Mouse (Mus musculus): ENCODE results near the gene Ubr3. TPM values are rescaled to one million over a fixed set of nuclear protein-coding genes. Genes with fewer than 3 reads are reported as not detected.

The Ubr3 gene
- total RNA-seq, 2 experiments from 2014 or later = 79.7 to 94.1 TPM

DNA sequence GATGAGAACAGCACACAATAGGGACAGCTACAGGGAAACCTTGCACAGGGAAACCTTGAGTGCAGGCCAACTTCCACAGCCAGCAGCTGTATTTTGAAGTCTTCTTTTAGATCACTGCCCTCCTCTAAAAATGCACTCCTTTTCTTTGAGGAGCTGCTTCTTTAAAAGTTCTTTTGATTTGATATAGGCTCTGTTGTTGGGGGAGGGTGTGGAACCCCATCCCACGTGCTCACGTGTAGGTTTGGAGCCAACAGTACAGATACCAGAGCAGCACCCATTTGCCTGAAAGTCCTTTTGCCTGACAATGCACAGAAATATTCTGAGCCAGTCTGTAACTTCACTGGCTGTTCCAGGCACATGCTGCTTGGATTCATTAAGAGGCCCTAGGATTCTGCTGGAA, 134.4 kb downstream of the Ubr3 start:
- peak; percentile 45 to 54 for DNase-seq

DNA sequence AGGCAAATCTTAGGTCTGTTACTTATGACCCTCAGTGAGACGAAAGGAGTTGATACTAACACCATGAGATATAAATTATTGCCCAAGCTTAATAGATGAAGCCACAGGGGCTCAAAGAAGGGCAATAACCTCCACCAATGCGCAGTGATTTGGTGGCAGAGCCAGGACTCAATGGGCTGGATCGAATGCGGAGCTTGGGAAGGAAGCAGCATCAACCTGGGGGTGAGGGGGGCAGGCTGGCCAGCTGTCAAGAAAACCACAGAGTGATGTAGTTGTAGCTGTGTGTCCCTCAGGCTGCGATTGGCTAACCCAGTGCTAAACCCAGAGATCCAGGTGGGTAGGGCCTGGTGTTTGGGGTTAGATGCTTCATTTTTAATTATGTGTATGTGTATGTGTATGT, 137.8 kb downstream of the Ubr3 start:
- DNase-seq = no peak

DNA sequence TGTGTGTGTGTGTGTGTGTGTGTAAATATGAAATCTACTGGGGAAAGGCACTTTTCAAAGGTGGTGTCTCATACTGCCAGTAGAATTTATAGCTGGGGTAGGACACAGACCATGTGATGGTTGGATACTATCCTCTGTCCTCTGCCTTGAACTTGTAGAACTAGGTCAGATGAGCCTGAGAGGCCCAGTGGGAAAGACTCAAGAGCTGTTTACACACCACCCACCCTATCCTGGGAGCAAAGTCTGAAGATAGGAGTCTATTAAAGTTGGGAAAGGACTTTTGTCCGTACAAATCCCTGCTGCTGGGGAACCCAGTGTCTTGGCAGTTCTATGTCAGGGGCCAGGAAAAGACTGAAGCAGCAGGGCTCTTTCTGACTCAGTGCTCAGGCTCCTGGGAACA, 138.3 kb downstream of the Ubr3 start:
- DNase-seq = no peak

DNA sequence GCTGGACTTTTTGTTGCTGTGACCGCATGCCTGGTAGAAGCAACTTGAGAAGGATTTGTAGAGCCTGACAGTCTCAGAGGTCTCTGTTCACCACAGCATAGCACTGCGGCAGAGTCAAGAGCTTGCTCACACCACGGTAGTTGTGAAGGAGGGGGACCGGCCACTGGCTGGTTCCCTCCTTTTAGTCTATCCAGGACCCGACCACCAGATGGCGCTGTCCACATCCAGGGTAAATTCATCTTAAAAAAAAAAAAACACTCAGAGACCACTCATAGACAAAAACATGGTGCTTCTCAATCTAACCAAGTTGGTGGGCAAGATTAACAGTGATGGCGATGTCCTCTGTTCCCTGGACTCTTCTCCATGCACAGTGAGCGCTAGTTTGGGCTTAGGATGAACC, 140.2 kb downstream of the Ubr3 start:
- peak; percentile 38 to 51 for DNase-seq

DNA sequence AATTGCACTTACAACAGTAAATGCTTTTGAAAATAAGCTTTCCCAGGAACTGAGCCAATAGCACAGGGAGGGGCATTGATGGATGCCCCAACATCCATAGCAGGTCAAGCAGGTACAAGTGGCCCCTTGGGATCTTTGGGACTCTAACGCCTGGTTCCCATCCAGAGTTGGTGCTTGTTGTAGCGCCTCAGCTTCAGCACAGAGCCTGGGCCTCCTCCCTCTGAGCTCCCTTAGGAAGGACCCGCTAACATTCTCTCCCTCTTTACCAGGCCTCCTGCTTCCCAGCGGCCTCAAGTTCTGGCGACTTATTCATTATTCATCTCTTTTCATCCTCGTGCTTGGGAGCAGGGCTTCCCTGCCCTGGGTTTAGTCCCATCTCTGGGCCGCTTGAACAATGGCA, 141.7 kb downstream of the Ubr3 start, which contains the start of gene Myo3b:
Gene Myo3b (plus strand): TSS at position 375 of the 400 bp plus-strand sequence.
- DNase-seq = no peak

DNA sequence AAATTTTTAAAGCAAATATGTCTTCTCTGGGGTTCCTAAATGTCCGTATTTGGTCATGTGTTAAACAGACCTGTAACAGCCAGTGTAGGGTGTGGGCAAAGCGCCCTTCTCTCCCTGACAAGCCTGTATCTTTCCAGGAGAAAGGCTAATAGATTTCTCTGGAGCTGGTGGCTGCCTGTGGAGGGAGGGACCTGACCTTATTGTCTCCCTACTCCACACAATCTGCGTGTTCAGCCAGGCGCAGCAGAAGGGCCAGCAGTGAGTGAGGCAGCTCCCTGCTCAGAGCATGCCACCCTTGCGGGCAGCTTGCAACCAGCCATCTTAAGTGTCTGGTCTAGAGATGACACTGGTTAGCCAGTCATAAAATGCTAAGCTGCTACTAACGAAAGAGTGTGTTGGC, 147.4 kb downstream of the Ubr3 start:
- DNase-seq = no peak

DNA sequence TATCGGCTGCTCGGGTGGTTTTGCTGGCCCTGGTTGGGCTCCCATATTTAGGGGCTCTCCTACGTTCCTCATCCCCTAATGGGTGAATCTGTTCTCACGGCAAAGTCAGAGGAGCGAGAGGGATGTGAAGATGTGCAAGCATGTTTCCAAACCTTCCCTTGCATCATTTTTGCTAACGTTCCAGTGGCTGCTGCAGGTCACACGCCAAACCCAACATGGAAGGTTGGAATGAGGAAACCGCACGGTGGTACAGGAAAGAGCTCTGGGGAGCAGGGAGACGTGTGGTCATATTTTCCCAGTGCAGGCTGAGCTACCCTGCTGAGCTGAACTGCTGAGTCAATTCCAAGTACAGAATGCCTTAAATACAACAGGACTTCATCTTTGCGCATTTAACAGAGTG, 150.8 kb downstream of the Ubr3 start:
- no peak for DNase-seq

DNA sequence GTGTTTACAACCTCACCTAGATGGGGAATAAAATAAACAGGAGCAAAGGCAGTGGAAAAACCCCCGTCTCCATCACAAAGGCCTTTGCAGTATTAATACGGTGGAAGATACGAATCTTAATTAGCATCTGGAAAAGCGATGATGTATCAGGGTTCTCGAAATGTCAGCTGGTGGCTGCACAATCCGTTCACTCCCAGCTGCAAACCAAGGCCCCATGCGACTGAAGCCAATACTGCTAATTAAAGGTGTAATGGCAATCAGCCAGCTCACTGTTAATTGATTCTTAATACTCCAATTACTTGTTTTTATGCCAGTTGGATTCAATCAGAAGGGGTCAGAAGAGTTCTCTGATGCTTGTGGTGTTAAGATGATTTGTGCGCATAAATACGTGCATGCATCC, 156.8 kb downstream of the Ubr3 start:
- no peak for DNase-seq

DNA sequence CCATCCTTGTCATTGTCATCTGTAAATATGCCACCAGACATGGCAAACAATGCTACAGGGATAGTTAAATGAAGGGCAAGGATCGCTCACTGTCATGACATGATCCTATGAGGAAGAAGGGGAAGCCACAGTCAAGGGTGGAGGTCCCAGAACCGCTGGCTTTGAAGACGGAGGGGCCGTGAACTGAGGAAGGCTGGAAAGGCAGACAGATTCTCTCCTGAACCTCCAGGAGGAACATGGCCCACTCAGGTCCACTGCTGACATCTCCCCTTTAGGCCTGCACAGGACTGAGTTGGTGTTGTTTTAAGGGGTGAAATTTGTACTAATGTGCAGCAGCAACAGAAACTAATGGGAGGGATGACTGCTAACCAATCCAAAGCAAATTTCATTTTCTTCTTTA, 161.2 kb downstream of the Ubr3 start:
- no peak for DNase-seq

DNA sequence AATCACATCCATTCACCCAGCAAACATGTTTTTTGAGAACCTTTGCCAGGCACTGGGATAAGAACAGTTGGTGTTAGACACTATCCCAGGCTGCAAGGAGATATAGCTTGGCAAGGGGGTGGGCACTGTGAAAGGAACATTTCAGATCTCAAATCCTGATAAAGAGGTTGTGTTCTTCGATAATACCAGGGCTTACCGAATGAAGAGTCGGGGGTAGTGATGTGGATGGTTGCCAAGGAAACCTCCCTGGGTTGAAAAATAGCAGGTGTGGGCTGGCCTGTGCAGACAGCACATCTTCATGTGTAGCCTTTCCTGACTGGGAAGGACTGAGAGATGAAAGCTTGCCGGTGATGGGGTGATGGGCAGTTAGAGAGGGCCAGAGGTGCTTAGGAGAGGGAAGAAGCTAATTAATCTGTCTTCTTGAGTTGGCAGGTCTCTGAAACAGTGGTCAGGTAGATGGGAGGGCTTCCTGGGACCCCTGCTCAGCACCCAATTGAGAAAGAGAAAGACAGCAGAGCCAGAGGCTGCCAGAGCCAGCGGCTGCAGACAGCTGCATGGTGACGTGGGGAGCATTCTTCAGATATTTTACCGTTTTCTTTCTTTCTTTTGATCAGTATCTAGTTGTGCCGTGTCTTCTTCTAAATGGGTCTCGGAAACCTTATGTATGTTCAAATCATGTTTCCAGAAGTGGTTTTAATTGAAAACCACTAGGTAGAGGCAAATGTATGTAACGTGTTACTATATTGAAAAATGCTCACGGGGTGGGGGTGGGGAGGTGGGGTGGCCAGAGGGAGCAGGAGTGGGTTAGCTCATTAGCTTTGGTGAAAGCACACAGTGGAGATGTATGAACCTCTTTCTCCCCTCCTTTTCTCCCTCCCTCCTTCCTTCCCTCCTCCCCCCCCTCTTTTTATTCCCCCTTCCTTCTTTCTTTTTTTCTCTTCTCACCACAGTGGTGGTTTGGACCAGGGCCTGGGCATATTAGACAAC, 163.6 kb downstream of the Ubr3 start:
- no peak for DNase-seq

DNA sequence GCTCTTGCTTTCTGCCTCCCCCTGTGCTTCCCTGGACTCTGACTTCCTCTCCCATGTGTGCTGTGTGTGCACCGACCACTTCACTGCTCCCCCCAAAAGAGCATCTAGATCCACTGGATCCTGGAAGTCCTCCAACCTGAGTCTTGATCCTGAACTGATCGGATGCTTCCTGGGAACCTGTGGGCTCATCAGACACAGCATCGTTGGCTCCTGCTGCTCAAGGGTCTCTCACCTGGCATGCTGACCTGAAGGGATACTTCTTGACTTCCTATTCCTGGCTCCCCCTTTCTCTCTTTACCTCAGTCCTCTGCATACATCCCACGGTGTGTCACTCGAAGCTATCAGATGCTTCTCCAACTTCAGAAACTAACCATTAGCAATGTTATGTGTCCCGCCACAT, 168.1 kb downstream of the Ubr3 start:
- DNase-seq = no peak

DNA sequence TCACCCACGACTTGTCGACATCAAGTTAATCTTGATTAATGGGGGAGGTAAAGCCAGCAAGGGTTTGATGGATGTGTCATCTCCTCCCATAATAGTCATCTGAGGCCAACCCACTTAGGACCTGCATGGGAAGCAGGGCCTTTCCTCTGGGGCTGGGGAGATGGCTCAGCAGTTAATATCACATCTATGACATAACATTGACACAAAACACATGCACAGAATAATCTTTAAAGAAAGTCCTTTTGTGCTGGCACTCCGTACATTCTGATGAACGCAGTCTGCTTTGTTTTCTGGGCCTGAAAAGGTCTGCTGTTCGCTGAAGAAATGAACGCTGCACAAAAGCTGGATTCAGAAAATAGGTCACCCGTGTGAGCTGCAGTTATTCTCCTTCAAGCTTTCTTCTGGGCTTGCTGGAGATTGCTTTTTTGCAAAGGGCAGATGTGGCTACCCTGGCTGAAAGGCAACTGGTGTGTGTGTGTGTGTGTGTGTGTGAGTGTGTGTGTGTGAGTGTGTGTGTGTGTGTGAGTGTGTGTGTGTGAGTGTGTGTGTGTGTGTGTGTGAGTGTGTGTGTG, 168.8 kb downstream of the Ubr3 start:
- DNase-seq = no peak

DNA sequence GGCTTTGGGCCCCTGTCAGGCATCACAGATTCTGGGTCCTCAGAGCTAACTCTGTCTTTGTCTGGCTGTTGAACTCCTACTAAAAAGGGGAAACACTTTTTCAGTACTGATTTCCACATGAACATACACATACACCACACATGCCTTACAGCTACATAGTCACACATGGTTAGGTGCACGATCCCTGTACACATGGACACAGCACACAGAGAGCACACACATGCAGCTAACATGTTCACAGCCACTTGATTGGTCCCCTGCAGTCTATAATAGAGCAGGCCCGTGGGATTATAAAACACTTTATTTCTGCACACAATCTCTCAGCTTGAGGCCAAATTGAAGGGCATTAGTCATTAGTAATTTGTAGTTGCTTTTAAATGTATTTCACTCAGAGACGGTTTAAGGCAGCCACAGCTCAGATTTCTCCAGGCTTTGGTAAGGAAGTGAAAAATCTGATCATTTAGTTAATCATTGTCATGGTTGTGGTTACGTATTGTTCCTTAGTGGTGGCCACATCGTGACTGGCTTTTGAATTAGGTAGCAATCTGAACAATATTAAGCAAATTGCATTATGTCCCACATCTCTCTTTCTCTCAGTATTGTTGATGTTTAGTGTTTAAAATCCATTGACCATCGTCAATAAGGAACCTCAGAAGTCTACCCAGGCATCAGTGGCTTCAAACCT, 169.4 kb downstream of the Ubr3 start:
- no peak for DNase-seq

DNA sequence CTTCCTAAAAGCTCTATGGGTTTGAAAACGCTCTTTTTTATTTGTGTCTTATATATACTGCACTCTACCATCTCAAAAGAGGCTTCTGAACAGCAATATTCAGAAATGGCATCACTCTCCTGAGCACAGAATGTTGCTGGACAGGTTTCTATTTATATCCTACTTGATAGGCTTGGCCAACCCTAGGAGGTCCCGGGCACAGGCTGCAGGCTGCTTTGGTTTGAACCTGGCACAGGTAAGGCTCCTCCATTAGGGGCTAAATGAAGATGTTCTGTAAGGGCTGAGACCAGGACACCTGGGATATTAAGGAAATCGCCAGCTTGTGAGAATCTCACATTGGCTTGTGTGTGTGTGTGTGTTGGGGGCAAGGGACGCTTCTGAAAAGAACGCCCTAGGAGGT, 172.8 kb downstream of the Ubr3 start:
- DNase-seq = no peak

Other genes with a start within 250 kb of the Ubr3 start
- under 1 TPM; 0.23 to 0.36 TPM for gene Klhl41, start 227.1 kb upstream of the Ubr3 start, total RNA-seq (2021)
- 10 to 100 TPM; 22.3 to 24.9 TPM for gene Fastkd1, start 183.7 kb upstream of the Ubr3 start, total RNA-seq (2021)
- gene Ppig, start 174.7 kb upstream of the Ubr3 start, total RNA-seq (2021) = 10 to 100 TPM; 68.8 to 70.1 TPM
- gene Ccdc173, start 107.7 kb upstream of the Ubr3 start, total RNA-seq (2021) = 1 to 10 TPM; 1.3 to 2.0 TPM
- 10 to 100 TPM; 22.9 to 26.0 TPM for gene Phospho2, start 107.6 kb upstream of the Ubr3 start, total RNA-seq (2021)
- 10 to 100 TPM in 1 of 2 experiments, 1 to 10 TPM in 1; 9.1 to 12.5 TPM for gene Klhl23, start 75.3 kb upstream of the Ubr3 start, total RNA-seq (2021)
- gene Ssb, start 35.7 kb upstream of the Ubr3 start, total RNA-seq (2021) = 100 to 1,000 TPM; 175 to 188 TPM
- 10 to 100 TPM; 16.2 to 23.6 TPM for gene Mettl5, start 11.6 kb upstream of the Ubr3 start, total RNA-seq (2021)
- gene Myo3b, start 141.9 kb downstream of the Ubr3 start, total RNA-seq (2021) = not detected